Mouse (Mus musculus): ENCODE data around the gene Vav3.

DNA sequence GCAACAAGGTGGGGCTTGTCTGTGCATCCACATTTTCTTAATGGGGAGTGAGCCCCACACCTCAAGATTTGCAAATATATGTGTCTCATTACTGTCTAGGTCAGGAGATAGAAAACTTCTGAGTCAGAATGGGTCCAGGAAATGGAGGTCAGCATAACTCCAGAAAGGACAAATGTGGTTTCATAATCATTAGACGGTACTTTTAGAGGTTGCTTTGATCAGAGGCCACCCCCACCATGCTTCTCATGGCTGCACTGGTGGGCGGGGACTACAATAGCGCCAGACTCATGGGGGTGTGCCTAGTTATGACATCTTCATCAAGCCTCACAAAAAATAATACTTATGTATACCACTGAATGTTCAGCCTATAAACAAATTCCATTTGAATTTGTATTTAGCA is 103.6 kb downstream of the Vav3 start:
- TF ChIP-seq POLR2A (IDR thresholded peaks at IDR 0.05; ENCODE audit: control insufficient read depth, low read depth, low read length) (no peak), CTCF (IDR thresholded peaks at IDR 0.05; ENCODE audit: control insufficient read depth, insufficient read depth, insufficient replicate concordance, low read depth, low read length) (no peak)

All from testis, adult 2 months (tissue).